Mouse (Mus musculus): ENCODE measurements around the gene Srms.
A peak's percentile ranks its signal among the peaks of the same experiment; 100 is the strongest.
"Not testable (repeated sequence)": the region's sequence is repeated elsewhere in the genome, so short reads cannot be mapped to it uniquely, and the experiment has no call there.

The Srms gene

GRCm38 (mm10) chr2:181219538-181220216 is 6.7 kb upstream of the Srms start, which contains the start of gene Fndc11:
TSS of gene Fndc11 (plus strand) at chr2:181220013.
- peak; percentile 85 to 90 for DNase-seq

DNA sequence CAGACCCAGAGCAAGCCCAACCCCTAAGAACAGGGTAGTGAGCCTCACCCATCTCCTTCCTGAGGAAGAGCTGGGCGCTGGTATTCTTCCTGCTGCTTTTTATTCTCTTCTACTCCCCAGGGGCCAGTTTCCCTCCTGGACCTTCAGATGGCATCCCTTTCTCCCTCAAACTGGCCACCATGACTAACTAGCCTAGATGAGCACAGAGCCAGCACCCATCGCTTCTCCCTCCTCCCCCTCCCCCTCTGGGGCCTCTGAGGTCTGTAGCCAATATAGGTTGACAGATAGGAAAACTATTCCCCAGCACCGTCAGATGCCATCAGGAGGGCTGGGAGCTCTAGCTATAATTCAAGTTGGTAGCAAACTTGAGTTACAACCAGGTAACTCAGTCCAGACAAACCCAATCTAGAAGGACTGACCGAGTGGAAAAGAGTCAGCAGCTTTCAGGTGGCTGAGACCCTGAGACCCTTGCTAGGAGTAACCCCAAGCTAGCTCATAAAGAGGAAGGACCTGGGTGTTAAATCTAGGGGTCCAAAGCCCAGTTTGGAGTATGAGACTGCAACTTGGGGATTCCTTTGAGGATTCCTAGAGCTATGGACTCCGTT is 6.0 kb upstream of the Srms start:
- DNase-seq, result peak in 1 of 2 experiments; percentile 41

DNA sequence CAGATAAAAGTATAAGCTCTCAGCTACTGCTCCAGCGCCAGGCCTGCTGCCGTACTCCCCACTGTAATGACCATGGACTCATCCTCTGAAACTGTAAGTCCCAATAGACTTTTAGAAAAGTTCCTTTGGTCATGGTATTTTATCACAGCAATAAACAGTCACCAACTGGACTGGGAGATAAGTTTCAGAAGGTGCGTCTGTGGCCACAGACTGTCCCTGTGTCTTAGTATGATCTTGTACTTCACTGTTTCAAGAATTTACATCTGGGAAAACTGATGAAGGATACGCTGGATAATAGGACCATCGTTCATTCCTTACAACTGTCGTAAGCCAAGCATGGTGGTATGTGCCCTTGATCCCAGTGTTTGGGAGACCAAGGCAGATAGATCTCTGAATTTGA is 3.1 kb upstream of the Srms start:
- DNase-seq, result no peak

DNA sequence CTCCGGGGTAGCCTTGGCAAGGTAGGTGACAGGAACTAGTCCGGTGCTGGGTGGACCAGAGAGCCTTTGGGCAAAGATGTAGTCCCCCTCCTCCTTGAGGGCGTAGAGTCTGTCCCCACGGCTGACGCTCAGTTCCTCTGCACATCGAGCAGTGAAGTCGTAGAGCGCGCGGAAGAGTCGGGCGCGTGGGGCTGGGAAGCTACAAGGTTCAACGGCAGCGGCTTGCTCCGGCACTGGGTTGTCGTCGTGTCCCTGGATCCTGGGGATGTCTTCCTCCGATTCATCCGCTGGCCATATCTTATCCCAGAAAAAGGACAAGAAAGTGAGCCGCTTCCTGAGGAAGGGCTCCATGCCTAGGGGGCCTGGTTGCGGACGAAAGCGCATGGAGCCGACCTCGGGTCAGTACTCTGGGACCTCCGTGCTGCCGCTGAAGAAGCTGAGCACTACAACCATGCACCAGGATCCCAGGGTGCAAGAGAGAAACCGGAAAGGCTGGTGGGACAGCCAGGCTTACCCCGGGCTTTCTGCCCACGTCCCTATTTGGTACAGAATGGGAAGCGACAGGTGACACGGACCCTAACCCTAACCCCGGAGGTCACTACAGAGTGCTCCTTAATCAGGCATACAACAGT is 480 bp downstream of the Srms start:
- DNase-seq, result peak in 1 of 2 experiments; percentile 36

- no peak for DNase-seq
Observed at GRCm38 (mm10) chr2:181206118-181206517, 6.9 kb downstream of the Srms start.

DNA sequence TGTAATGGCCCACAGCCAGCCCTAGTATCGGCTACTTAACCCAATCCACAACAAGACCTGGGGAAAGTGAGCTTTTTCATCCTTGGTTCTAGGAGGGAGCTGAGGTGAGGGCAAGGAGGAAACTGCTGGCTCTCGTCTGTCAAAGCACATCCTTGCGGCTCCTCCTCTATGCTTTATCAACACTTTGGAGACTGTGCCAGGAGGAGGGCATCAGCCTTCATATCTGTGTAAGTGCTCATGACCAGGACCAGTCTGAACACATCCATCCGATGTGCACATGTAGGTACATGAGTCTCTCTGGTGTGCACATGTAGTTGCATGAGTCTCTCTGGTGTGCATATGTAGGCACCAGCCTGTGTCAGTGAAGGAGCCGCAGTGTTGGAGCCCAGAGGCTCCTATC is 7.3 kb downstream of the Srms start:
- DNase-seq, result no peak

DNA sequence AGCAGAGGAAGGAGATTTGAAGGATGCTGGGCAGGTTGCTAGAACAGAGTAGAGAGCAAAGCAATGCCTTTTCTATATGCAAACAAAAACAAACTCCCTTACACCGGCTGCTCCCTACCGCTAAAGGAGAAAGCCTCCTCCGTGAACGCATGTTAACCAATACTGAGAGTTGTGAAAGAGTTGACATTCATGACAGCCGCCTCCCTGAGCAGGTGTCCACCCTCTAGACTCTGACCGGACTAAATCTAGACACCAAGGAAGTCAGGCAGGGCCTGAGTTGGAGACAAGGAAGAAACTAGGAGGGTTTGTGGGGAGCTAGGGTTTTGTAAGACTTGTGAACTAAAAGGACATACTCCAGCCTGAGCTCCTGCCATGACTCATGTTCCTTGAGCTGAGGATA is 10.1 kb downstream of the Srms start:
- DNase-seq, result no peak

GRCm38 (mm10) chr2:181202422-181202821 is 10.6 kb downstream of the Srms start, which contains the start of gene Ptk6:
TSS of gene Ptk6 (minus strand) at chr2:181202789.
- no peak for DNase-seq

DNA sequence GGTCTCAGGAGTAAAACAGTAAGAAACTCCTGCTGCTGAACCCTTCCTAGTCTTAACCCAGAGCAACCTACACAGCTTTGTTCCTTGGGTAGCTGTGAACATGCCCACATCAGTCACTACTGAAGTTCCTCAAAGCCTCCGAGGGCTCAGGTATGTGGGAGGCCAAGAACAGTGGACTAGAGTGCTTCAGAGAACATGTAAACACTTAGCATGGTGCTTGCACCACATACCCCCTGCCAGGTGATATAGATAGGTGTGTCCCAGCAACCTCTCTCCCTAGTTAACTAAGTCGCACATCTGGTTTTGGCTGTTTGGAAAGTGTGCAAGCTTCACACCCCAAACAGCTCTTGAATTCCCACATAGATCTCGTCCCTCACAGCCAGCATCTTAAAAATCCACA is 11.4 kb downstream of the Srms start:
- DNase-seq, result no peak

DNA sequence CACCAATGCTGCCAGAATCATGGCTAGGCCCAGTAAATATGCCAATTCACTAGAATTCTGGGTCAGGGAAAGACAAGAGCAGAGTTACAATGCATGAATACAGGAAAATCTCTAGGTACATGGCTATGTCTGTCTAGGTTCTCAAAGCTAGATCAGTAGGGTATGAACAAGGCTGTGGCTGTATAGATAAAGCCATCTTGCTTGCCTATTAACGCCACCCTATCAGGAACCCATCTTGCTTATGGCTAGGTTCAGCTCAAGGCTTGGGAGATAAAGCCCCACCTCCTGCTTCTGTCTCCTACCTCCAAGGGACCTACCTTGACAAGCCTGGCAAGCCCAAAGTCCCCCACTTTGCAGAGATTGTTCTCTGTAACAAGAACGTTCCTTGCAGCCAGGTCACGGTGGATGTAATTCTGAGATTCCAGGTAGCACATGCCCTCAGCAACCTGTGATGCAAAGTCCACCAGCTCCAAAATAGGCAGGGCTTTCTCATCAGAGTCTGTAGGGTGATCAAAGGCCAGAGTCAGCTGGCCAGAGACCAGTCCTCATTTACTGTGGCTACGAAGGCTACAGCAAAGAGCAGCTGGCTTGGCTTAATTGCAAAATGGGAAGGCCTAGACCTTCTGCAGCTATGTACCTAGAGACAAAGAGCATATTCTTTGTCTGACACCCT is 16.2 kb downstream of the Srms start:
- DNase-seq, result peak; percentile 69 to 71

GRCm38 (mm10) chr2:181193044-181193443 is 19.9 kb downstream of the Srms start:
- DNase-seq, result no peak

DNA sequence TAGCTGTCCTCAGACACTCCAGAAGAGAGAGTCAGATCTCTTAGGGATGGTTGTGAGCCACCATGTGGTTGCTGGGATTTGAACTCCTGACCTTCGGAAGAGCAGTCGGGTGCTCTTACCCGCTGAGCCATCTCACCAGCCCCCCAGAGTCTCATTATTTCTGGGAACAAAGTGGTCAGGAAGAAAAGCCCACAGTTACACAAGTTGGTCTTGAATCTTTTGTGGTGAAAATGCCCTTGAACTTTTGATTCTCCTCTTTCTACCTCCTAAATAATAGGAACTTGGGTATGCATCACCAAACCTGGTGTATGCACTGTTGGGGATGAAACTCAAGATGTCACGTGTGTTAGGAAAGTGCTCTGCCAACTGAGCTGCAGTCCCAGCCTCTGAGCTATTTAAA is 21.0 kb downstream of the Srms start:
- DNase-seq, result no peak

- DNase-seq, result not testable (repeated sequence)
Observed at GRCm38 (mm10) chr2:181191385-181191784, 21.6 kb downstream of the Srms start.

GRCm38 (mm10) chr2:181189321-181189720 is 23.7 kb downstream of the Srms start:
- DNase-seq, result no peak

DNA sequence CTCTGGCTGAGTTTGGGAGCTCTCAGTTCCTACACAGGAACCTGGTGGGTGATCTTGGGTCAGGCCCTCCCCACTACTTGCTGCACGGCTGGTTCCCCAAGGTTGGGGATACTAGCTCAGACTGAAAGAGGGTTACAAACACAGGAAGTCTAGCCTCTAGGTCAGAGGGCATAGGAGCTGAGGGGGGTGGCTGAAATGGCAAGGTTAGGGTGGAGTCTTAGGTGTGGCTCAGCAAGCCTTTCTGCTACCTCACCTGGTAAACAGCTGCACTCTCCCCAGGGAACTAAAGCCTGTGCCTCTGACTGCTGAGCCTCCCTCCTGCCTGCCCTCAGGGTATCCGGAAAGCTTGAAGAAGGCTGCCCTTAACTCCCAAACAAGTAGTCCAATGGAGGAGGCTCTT is 24.3 kb downstream of the Srms start:
- DNase-seq, result peak in 1 of 2 experiments; percentile 21

GRCm38 (mm10) chr2:181187121-181188000 is 25.6 kb downstream of the Srms start, which contains the start of gene Ppdpf:
TSS of gene Ppdpf (plus strand) at chr2:181187247.
- DNase-seq, result peak; percentile 95 to 97

DNA sequence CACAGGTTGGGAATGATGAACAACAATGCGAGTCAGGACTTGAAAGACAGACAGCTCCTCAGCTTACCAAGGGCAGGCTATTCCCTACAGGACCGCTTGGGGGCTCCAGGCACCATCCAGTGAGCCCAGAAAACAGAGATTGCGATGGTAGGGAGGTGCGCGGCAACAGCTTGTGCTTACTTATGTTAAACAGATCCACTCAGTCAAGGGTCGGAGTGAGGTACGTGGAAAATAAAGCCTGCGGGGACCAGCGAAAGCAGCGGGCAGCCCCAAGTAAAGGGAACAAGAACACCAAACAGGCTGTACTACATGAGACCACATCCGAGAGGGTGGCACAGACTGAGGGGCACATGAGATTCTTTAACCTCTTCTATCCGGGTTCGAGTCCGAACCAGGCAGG is 26.4 kb downstream of the Srms start:
- peak; percentile 89 to 93 for DNase-seq

DNA sequence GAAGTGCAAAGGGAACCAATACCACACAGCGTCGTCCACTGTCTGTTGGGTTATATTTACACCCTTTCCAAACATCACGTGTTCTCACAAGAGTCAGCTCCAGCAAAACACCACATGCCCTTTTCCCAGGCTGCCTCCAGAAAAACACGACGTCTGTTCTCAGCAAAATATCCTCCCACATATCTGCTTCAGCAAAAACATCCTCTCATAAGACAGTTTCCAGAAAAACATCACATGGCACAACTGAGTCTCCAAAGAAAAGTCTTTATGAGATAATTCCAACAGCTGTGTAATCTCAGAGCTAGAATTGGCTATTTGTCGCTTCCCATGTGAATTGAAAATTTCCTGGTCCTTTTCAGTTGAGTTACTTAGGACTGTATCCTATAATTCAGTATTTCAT is 32.1 kb downstream of the Srms start:
- DNase-seq, result no peak

DNA sequence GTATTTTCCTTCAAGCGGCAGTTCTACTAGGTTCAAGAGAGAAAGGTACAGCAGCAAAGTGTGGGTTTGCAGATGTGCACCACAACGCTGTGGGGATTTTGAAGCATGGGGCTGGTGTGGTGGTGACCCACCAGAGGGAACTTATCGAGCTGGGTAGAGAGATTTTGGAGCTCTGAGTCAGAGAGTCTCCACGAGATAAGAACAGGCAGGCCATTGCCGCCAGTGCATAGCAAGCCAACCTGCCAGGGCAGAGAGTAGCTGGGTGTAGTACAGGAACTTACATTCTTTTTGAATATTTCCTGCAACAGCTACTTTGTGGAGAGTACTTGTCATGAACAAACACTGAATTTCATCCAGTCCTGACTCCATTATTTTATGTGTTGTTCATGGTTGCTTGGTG is 34.5 kb downstream of the Srms start:
- no peak for DNase-seq

DNA sequence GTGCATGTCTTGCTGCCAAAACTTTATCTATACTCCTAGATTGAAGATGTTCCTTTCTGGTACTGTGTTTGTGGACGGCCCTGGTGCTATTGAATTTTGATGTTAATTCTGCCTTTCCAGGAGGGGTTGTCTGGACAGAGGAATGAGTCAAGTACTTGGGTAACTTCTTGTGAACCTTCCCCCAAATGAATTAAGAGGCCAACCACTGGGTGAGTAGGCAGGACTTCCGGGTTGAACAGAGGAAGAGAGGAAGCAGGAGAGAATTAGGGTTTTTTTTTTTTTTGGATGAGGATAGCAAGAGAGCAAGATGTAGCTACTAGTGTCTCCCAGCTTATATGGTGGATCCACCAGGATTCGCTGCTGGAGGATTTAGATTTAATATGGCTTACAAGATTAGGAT is 35.0 kb downstream of the Srms start:
- DNase-seq, result no peak

DNA sequence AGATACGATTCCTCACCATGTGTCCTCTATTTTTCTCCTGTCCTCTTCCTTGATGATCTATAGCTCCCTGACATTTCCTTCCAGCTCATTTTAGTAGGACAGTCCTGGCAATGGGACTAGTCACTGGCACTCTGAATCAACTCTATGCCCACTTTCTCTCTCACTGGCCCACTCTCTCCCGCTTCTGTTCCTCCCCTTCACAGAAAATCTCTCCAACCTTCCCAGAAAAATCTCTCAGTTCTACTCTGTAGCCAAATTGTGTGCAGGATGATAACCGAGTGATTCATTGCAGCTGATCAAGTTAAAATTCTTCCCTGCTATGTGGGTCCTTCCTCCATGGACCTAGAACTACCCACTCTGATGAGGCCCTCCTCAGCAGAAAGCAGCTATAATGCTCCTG is 38.3 kb downstream of the Srms start:
- DNase-seq, result no peak

- DNase-seq, result no peak
Observed at GRCm38 (mm10) chr2:181166469-181166868, 46.5 kb downstream of the Srms start.
